Mouse (Mus musculus) hindbrain, embryonic 11.5 days (tissue): ENCODE measurements around the gene Lhx4. TPM values are rescaled to one million over a fixed set of nuclear protein-coding genes. Genes with fewer than 3 reads are reported as not detected.
A peak's percentile ranks its signal among the peaks of the same experiment; 100 is the strongest.

ENCODE experiments used
- ATAC-seq: fragments of 200-750 bp; cut with Nextera tagmentation; 2 replicates; pipeline ENCODE4 v1.8.0; 2017; ENCODE audit warnings: mild to moderate bottlenecking, moderate TSS enrichment, moderate library complexity; ENCODE audit not compliant: low FRiP score
- DNase-seq: peaks from one replicate; pipeline ENCODE4 v3.0.0-alpha.2; 2015; ENCODE audit warnings: low spot score
- H3K27ac ChIP-seq: fragments of 300-500 bp; sonication (generic); 2 replicates; pipeline ENCODE4 v1.5.1; 2014; ENCODE audit warnings: mild to moderate bottlenecking, low read depth, low read length
- H3K27me3 ChIP-seq: fragments of 300-500 bp; sonication (generic); 2 replicates; pipeline ENCODE4 v1.6.1; 2014; ENCODE audit warnings: mild to moderate bottlenecking, low read length, moderate library complexity, mixed read lengths; ENCODE audit not compliant: control insufficient read depth, insufficient read depth
- H3K36me3 ChIP-seq: fragments of 300-500 bp; sonication (generic); 2 replicates; pipeline ENCODE4 v1.6.1; 2014; ENCODE audit warnings: mild to moderate bottlenecking, low read length, moderate library complexity, mixed read lengths; ENCODE audit not compliant: control insufficient read depth, insufficient read depth
- H3K4me1 ChIP-seq: fragments of 300-500 bp; sonication (generic); replicated peaks from 2 replicates; pipeline ENCODE4 v1.6.1; 2014; ENCODE audit warnings: low read length, mixed read lengths; ENCODE audit not compliant: control insufficient read depth, insufficient read depth
- H3K4me2 ChIP-seq: fragments of 300-500 bp; sonication (generic); replicated peaks from 2 replicates; pipeline ENCODE4 v1.6.1; 2014; ENCODE audit warnings: mild to moderate bottlenecking, low read depth, low read length
- H3K4me3 ChIP-seq: fragments of 300-500 bp; sonication (generic); 2 replicates; pipeline ENCODE4 v1.5.1; 2014; ENCODE audit warnings: low read depth, low read length
- H3K9ac ChIP-seq: fragments of 300-500 bp; sonication (generic); 2 replicates; pipeline ENCODE4 v1.6.1; 2014; ENCODE audit warnings: low read depth, low read length
- H3K9me3 ChIP-seq: fragments of 300-500 bp; sonication (generic); 2 replicates; pipeline ENCODE4 v1.6.1; 2016; ENCODE audit warnings: low read length; ENCODE audit not compliant: control insufficient read depth
- WGBS: fragments of 180-500 bp; shearing (Covaris S2); extraction: QIAGEN DNeasy Blood & Tissue Kit; methylation state at CpG from one replicate; pipeline ENCODE4 v1.1.7; 2014; 5-methylcytosine and 5-hydroxymethylcytosine counted together
- polyA plus RNA-seq: library from polyadenylated mRNA; unstranded; fragments of >200 nt; fragmentation: Nextera tagmentation; extraction: Ambion mirVana; gene quantifications from 2 replicates; pipeline ENCODE4 v1.2.1, GENCODE M21; 2014

Lhx4 gene
- polyA plus RNA-seq, 1 experiment from 2014 or later = 7.9 TPM

DNA sequence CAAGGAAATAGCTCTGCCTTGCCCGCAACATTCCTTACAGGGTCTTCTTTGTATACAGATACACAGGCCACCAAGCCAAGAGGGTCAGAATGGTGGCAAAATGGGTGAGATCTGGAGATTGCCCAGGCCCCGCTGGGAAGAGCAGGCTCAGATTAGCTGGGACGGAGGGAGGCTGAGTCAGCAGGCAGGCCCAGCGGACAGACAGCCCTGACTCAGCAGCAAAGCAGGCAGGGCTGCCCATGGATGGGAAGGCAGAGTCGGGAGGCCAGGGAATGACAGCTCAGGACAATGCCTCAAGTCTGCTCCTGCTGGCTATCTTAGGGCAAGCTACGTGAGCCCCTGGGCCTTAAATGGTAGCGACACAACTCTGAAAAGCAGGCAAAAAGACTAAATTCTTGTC is 34.4 kb upstream of the Lhx4 start:
- Histone ChIP-seq H3K9ac (no peak overlapping the region), H3K4me2 (no peak overlapping the region), H3K36me3 (no peaks in the 10 kb centered on the region), H3K27me3 (peaks cover 14% of the 10 kb centered on the region), H3K9me3 (no peaks in the 10 kb centered on the region), H3K4me3 (no peak overlapping the region), H3K27ac (no peak overlapping the region), H3K4me1 (0 out of 2 replicates have a peak, but pooled peaks cover 2% of the 10 kb centered on the region)
- 44% methylated on average over 7 of the region's 7 CpGs for WGBS
- ATAC-seq (no peak), DNase-seq (no peak)

- H3K4me3 ChIP-seq = no peak overlapping the region
- WGBS = 36% methylated on average over 19 of the region's 19 CpGs
- H3K36me3 ChIP-seq = no peaks in the 10 kb centered on the region
- H3K27ac ChIP-seq = no peak overlapping the region
- H3K4me2 ChIP-seq = no peak overlapping the region
- 0 out of 2 replicates have a peak, but pooled peaks cover 2% of the 10 kb centered on the region for H3K4me1 ChIP-seq
- H3K9ac ChIP-seq = no peak overlapping the region
- peaks cover 17% of the 10 kb centered on the region for H3K27me3 ChIP-seq
- peak; percentile 78 for DNase-seq
- ATAC-seq = no peak
- H3K9me3 ChIP-seq = no peaks in the 10 kb centered on the region
Measured at GRCm38 (mm10) chr1:155784343-155785205, 33.1 kb upstream of the Lhx4 start.

DNA sequence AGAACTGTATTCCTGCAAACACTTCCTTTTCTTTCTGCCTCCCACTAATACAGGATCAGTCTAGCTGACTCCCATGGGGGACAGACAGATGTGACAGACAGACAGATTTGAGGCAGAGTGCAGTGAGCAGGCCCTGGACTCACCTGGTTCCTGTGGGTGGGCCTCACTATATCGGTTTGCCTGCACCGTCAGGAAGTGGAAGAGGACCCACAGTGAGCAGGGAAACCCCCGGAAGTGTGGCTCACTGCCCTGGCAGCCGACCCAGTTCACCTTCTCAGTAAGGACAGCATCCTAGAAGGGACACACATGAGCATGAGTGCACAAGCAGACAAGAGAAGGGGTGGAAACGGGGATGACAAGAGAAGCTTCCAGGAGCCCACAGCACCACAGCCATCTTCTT is 30.9 kb upstream of the Lhx4 start:
- Histone ChIP-seq H3K36me3 (no peaks in the 10 kb centered on the region), H3K27ac (no peak overlapping the region), H3K4me2 (no peak overlapping the region), H3K4me1 (0 out of 2 replicates have a peak, but pooled peaks cover 4% of the 10 kb centered on the region), H3K9me3 (no peaks in the 10 kb centered on the region), H3K9ac (no peak overlapping the region), H3K27me3 (peaks cover 17% of the 10 kb centered on the region), H3K4me3 (no peak overlapping the region)
- DNase-seq (no peak), ATAC-seq (no peak)
- WGBS = 87% methylated on average over 5 of the region's 5 CpGs

GRCm38 (mm10) chr1:155777641-155778625 is 26.4 kb upstream of the Lhx4 start:
- whole genome bisulfite sequencing = 68% methylated on average over 14 of the region's 14 CpGs
- Histone ChIP-seq H3K36me3 (no peaks in the 10 kb centered on the region), H3K27me3 (peaks cover 6% of the 10 kb centered on the region; the same call in 1 of the 2 replicates), H3K27ac (no peak overlapping the region), H3K4me3 (no peak overlapping the region), H3K9me3 (no peaks in the 10 kb centered on the region), H3K9ac (no peak overlapping the region), H3K4me1 (0 out of 2 replicates have a peak, but pooled peaks cover 3% of the 10 kb centered on the region), H3K4me2 (no peak overlapping the region)
- ATAC-seq = no peak
- DNase-seq = no peak

GRCm38 (mm10) chr1:155759167-155759566 is 7.7 kb upstream of the Lhx4 start:
- H3K27me3 ChIP-seq = peaks cover 55% of the 10 kb centered on the region
- no peaks in the 10 kb centered on the region for H3K9me3 ChIP-seq
- ATAC-seq = peak; percentile 93
- no peak overlapping the region for H3K4me2 ChIP-seq
- peak; percentile 82 for DNase-seq
- WGBS = 19% methylated on average over 12 of the region's 12 CpGs
- H3K4me1 ChIP-seq = no peaks in the 10 kb centered on the region
- H3K36me3 ChIP-seq = no peaks in the 10 kb centered on the region
- H3K27ac ChIP-seq = no peak overlapping the region
- no peak overlapping the region for H3K4me3 ChIP-seq
- no peak overlapping the region for H3K9ac ChIP-seq

- Histone ChIP-seq H3K4me2 (no peak overlapping the region), H3K9ac (no peak overlapping the region), H3K36me3 (no peaks in the 10 kb centered on the region), H3K9me3 (no peaks in the 10 kb centered on the region), H3K4me3 (no peak overlapping the region), H3K27ac (no peak overlapping the region), H3K4me1 (no peaks in the 10 kb centered on the region), H3K27me3 (peaks cover 60% of the 10 kb centered on the region)
- DNase-seq (peak; percentile 2), ATAC-seq (no peak)
- 81% methylated on average over 4 of the region's 4 CpGs for WGBS
Measured at GRCm38 (mm10) chr1:155758711-155759110, 7.2 kb upstream of the Lhx4 start.

DNA sequence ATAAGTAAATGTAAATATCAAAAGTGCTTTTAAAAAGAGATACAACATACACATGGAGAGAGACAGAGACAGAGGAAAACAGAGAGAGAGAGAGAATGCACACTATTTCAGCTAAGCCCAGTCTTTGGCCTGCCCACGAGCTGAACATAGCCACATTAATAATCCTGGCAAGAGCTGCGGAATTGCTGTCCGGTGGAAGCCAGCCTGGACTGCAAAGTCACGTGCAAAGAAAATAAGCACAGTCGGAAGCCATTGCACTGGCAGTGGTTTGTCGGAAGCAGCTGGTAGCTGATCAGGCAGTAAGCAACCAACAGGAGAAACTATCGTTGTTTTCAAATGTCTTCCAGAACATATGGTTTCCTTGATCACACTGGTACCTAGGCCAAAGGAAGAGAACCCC is 6.1 kb upstream of the Lhx4 start:
- H3K4me3 ChIP-seq = no peak overlapping the region
- 70% methylated on average over 7 of the region's 7 CpGs for WGBS
- H3K9ac ChIP-seq = no peak overlapping the region
- H3K4me1 ChIP-seq = no peaks in the 10 kb centered on the region
- ATAC-seq (no peak), DNase-seq (peak; percentile 8)
- H3K27me3 ChIP-seq = peaks cover 65% of the 10 kb centered on the region
- H3K36me3 ChIP-seq = no peaks in the 10 kb centered on the region
- no peak overlapping the region for H3K4me2 ChIP-seq
- no peaks in the 10 kb centered on the region for H3K9me3 ChIP-seq
- no peak overlapping the region for H3K27ac ChIP-seq

DNA sequence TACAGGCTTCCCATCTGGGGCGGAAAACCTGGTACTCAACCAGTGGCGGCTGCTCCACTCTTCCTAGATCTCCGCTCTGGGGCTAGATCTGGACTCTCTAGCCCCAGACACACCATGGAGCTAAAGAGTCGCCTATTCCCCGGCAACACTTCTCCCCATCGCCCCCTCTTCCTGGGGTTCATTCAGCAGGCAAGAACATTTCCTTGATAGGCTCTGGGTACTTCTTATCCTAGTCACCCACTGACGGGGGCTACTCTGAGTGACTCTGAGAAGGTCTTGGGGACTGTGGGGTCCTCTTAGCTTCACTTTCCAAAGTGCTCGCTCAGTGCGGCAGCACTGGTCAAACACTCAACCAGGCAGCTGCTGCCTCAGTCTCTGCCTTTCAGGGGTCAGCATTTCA is 1.9 kb upstream of the Lhx4 start:
- Histone ChIP-seq H3K4me3 (no peak overlapping the region), H3K9me3 (no peaks in the 10 kb centered on the region), H3K9ac (no peak overlapping the region), H3K36me3 (no peaks in the 10 kb centered on the region), H3K4me2 (no peak overlapping the region), H3K27me3 (peaks cover 75% of the 10 kb centered on the region), H3K27ac (no peak overlapping the region), H3K4me1 (peaks cover 5% of the 10 kb centered on the region)
- DNase-seq = no peak
- ATAC-seq = no peak
- 74% methylated on average over 9 of the region's 9 CpGs for WGBS
